Mouse (Mus musculus): ENCODE data around the gene Rarb.

DNA sequence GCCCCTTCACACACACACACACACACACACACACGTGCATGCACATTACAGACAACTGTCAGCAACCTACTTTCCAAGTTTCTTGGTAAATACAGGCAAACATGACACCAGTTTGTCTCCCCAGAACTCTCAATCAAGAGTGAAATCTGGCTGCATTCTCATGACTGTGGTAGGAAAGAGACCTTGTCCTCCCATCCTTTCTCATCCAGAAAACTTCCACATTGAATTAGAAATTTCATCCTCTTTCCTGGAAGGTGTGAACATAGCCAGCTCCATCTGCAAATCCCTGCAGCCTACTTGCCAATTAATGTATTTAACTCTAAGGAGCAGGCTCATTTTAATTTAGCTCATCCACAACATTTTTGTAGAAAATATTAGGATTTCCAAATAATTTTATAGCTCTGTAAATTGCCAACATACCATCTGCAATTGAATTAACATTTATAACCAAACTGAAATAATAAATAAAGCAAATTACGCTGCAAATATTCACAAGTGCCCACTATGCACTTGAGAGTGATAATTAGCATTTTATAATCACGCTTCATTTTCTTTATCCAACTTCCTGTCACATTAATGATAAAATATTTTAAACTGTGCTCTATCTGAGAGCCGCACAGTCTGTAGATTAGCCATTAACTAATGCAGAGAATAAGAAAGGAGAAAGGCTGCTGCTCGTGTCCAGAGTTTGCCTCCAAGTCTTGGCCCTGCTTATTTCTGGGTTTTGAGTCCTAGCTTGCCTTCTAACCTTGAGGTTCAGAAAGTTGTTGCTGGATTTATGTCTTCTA is 293.6 kb downstream of the Rarb start:
- TF ChIP-seq CTCF (IDR thresholded peaks at IDR 0.05; ENCODE audit: extremely low read depth, insufficient read depth, insufficient read length, insufficient replicate concordance), result no peak
- no peak for TF ChIP-seq POLR2A (IDR thresholded peaks at IDR 0.05; ENCODE audit: low read depth, low read length)

All from spleen, adult 2 months (tissue).